Mouse (Mus musculus): ENCODE measurements around the gene Vps8.

Gene Vps8

GRCm38 (mm10) chr16:21404631-21405030, 18.3 kb upstream of the Vps8 start:
- no peak for DNase-seq (ENCODE audit: low spot score in 2 of 2)

- DNase-seq (ENCODE audit: low spot score in 2 of 2), result no peak
These were observed 17.5 kb upstream of the Vps8 start for GRCm38 (mm10) chr16:21405224-21405969.

GRCm38 (mm10) chr16:21406136-21406535, 16.8 kb upstream of the Vps8 start:
- no peak for DNase-seq (ENCODE audit: low spot score in 2 of 2)

- no peak for DNase-seq (ENCODE audit: low spot score in 2 of 2)
These were observed 11.1 kb upstream of the Vps8 start for GRCm38 (mm10) chr16:21411779-21412178.

GRCm38 (mm10) chr16:21412593-21413047, 10.3 kb upstream of the Vps8 start:
- peak; percentile 65 to 69 for DNase-seq (ENCODE audit: low spot score in 2 of 2)

GRCm38 (mm10) chr16:21413819-21414218, 9.1 kb upstream of the Vps8 start:
- DNase-seq (ENCODE audit: low spot score in 2 of 2), result no peak

- DNase-seq (ENCODE audit: low spot score in 2 of 2), result no peak
These were observed 7.8 kb upstream of the Vps8 start for GRCm38 (mm10) chr16:21415128-21415527.

GRCm38 (mm10) chr16:21418012-21418411, 4.9 kb upstream of the Vps8 start:
- no peak for DNase-seq (ENCODE audit: low spot score in 2 of 2)

GRCm38 (mm10) chr16:21423546-21423910, 610 bp downstream of the Vps8 start:
- DNase-seq (ENCODE audit: low spot score in 2 of 2), result no peak

GRCm38 (mm10) chr16:21428131-21428530, 5.2 kb downstream of the Vps8 start:
- no peak for DNase-seq (ENCODE audit: low spot score in 2 of 2)

GRCm38 (mm10) chr16:21430377-21431060, 7.6 kb downstream of the Vps8 start:
- no peak for DNase-seq (ENCODE audit: low spot score in 2 of 2)

- DNase-seq (ENCODE audit: low spot score in 2 of 2), result no peak
These were observed 8.7 kb downstream of the Vps8 start for GRCm38 (mm10) chr16:21431614-21432013.

GRCm38 (mm10) chr16:21433543-21433942, 10.6 kb downstream of the Vps8 start:
- DNase-seq (ENCODE audit: low spot score in 2 of 2), result no peak

- DNase-seq (ENCODE audit: low spot score in 2 of 2), result no peak
These were observed 18.1 kb downstream of the Vps8 start for GRCm38 (mm10) chr16:21441012-21441411.

GRCm38 (mm10) chr16:21445026-21445625, 22.2 kb downstream of the Vps8 start:
- no peak for DNase-seq (ENCODE audit: low spot score in 2 of 2)

- no peak for DNase-seq (ENCODE audit: low spot score in 2 of 2)
These were observed 24.5 kb downstream of the Vps8 start for GRCm38 (mm10) chr16:21447447-21447846.

GRCm38 (mm10) chr16:21448464-21448863, 25.5 kb downstream of the Vps8 start:
- DNase-seq (ENCODE audit: low spot score in 2 of 2), result no peak

GRCm38 (mm10) chr16:21449890-21450289, 27.0 kb downstream of the Vps8 start:
- no peak for DNase-seq (ENCODE audit: low spot score in 2 of 2)

GRCm38 (mm10) chr16:21452569-21452968, 29.7 kb downstream of the Vps8 start:
- DNase-seq (ENCODE audit: low spot score in 2 of 2), result no peak

- no peak for DNase-seq (ENCODE audit: low spot score in 2 of 2)
These were observed 34.9 kb downstream of the Vps8 start for GRCm38 (mm10) chr16:21457639-21458369.

GRCm38 (mm10) chr16:21465868-21466267, 43.0 kb downstream of the Vps8 start:
- DNase-seq (ENCODE audit: low spot score in 2 of 2), result no peak

GRCm38 (mm10) chr16:21470416-21470815, 47.5 kb downstream of the Vps8 start:
- no peak for DNase-seq (ENCODE audit: low spot score in 2 of 2)
